Mouse (Mus musculus) limb, embryonic 13.5 days (tissue): ENCODE measurements around the gene Fbln1. TPM values are rescaled to one million over a fixed set of nuclear protein-coding genes. Genes with fewer than 3 reads are reported as not detected.

ENCODE experiments used
- ATAC-seq: fragments of 200-750 bp; cut with Nextera tagmentation; 2 replicates; pipeline ENCODE4 v1.8.0; 2017; ENCODE audit warnings: low read depth, moderate number of reproducible peaks, moderate TSS enrichment; ENCODE audit not compliant: low FRiP score
- H3K27ac ChIP-seq: fragments of 300-500 bp; sonication (generic); 2 replicates; pipeline ENCODE4 v1.5.1; 2015; ENCODE audit warnings: inconsistent platforms, mild to moderate bottlenecking, moderate library complexity
- H3K27me3 ChIP-seq: fragments of 300-500 bp; sonication (generic); 2 replicates; pipeline ENCODE4 v1.6.1; 2015; ENCODE audit warnings: mild to moderate bottlenecking, inconsistent platforms
- H3K36me3 ChIP-seq: fragments of 300-500 bp; sonication (generic); 2 replicates; pipeline ENCODE4 v1.6.1; 2015; ENCODE audit warnings: inconsistent platforms, mild to moderate bottlenecking, moderate library complexity
- H3K4me1 ChIP-seq: fragments of 300-500 bp; sonication (generic); 2 replicates; pipeline ENCODE4 v1.6.1; 2015; ENCODE audit warnings: inconsistent platforms
- H3K4me2 ChIP-seq: fragments of 300-500 bp; sonication (generic); replicated peaks from 2 replicates; pipeline ENCODE4 v1.6.1; 2015; ENCODE audit warnings: inconsistent platforms, mild to moderate bottlenecking, moderate library complexity
- H3K4me3 ChIP-seq: fragments of 300-500 bp; sonication (generic); 2 replicates; pipeline ENCODE4 v1.5.1; 2015; ENCODE audit warnings: moderate library complexity, mild to moderate bottlenecking, inconsistent platforms
- H3K9ac ChIP-seq: fragments of 300-500 bp; sonication (generic); 2 replicates; pipeline ENCODE4 v1.6.1; 2015; ENCODE audit warnings: mild to moderate bottlenecking, inconsistent platforms
- H3K9me3 ChIP-seq: fragments of 300-500 bp; sonication (generic); 2 replicates; pipeline ENCODE4 v1.6.1; 2016; ENCODE audit warnings: inconsistent platforms
- WGBS: fragments of 180-500 bp; shearing (Covaris S2); methylation state at CpG from one replicate; pipeline ENCODE4 v1.1.7; 2015; 5-methylcytosine and 5-hydroxymethylcytosine counted together
- polyA plus RNA-seq: library from polyadenylated mRNA; unstranded; fragments of >200 nt; fragmentation: Nextera tagmentation; extraction: Ambion mirVana; gene quantifications from 2 replicates; pipeline ENCODE4 v1.2.1, GENCODE M21; 2015

Fbln1 gene
- 217 and 232 TPM in 2 replicates for polyA plus RNA-seq

GRCm38 (mm10) chr15:85205792-85206702 is at the start of gene Fbln1:
TSS of gene Fbln1 (plus strand) at chr15:85205949.
- ATAC-seq, result peak; percentile 77
- Histone ChIP-seq H3K27me3 (no peaks in the 10 kb centered on the region), H3K9ac (peak within 1 kb of the TSS; percentile 92)

GRCm38 (mm10) chr15:85156198-85156597 is 49.6 kb upstream of the Fbln1 start:
- Histone ChIP-seq H3K4me1 (peaks cover 18% of the 10 kb centered on the region), H3K36me3 (no peaks in the 10 kb centered on the region), H3K9ac (no peak overlapping the region), H3K27me3 (no peaks in the 10 kb centered on the region), H3K4me2 (no peak overlapping the region), H3K27ac (no peak overlapping the region), H3K9me3 (no peaks in the 10 kb centered on the region), H3K4me3 (no peak overlapping the region)
- no peak for ATAC-seq
- 47% methylated on average over 4 of the region's 4 CpGs for WGBS

More at GRCm38 (mm10) chr15:85205792-85206702, at the start of gene Fbln1:
- H3K27ac ChIP-seq, result peak within 1 kb of the TSS; percentile 93
- WGBS, result 0% methylated on average over 59 of the region's 64 CpGs
- peak within 1 kb of the TSS; percentile 87 for H3K4me2 ChIP-seq
- peaks cover 19% of the 10 kb centered on the region for H3K36me3 ChIP-seq
- peaks cover 43% of the 10 kb centered on the region for H3K4me1 ChIP-seq
- H3K4me3 ChIP-seq, result peak within 1 kb of the TSS; percentile 78
- H3K9me3 ChIP-seq, result peaks cover 5% of the 10 kb centered on the region; the same call in 1 of the 2 replicates

- Histone ChIP-seq H3K9me3 (no peaks in the 10 kb centered on the region), H3K4me1 (peaks cover 40% of the 10 kb centered on the region), H3K4me2 (no peak overlapping the region), H3K27me3 (no peaks in the 10 kb centered on the region), H3K27ac (no peak overlapping the region; the same call in 1 of the 2 replicates), H3K4me3 (no peak overlapping the region), H3K9ac (no peak overlapping the region), H3K36me3 (no peaks in the 10 kb centered on the region)
- ATAC-seq, result no peak
Observed at GRCm38 (mm10) chr15:85161416-85161815, 44.3 kb upstream of the Fbln1 start.

- 25% methylated on average over 21 of the region's 21 CpGs for WGBS
- no peak overlapping the region for H3K4me2 ChIP-seq
- no peak for ATAC-seq
- no peak overlapping the region for H3K9ac ChIP-seq
- H3K27me3 ChIP-seq, result no peaks in the 10 kb centered on the region
- no peaks in the 10 kb centered on the region for H3K36me3 ChIP-seq
- no peaks in the 10 kb centered on the region for H3K9me3 ChIP-seq
- H3K27ac ChIP-seq, result peak overlapping the region; percentile 53; the same call in 1 of the 2 replicates
- peaks cover 51% of the 10 kb centered on the region for H3K4me1 ChIP-seq
- H3K4me3 ChIP-seq, result no peak overlapping the region
Observed at GRCm38 (mm10) chr15:85162693-85163663, 42.8 kb upstream of the Fbln1 start.

- 5% methylated on average over 11 of the region's 11 CpGs for WGBS
- Histone ChIP-seq H3K4me1 (peaks cover 55% of the 10 kb centered on the region), H3K27me3 (no peaks in the 10 kb centered on the region), H3K27ac (peak overlapping the region; percentile 93), H3K9ac (peak overlapping the region; percentile 48; the same call in 1 of the 2 replicates), H3K9me3 (no peaks in the 10 kb centered on the region), H3K4me3 (no peak overlapping the region), H3K36me3 (no peaks in the 10 kb centered on the region), H3K4me2 (peak overlapping the region; percentile 49)
- ATAC-seq, result no peak; the same call in 1 of the 2 replicates
Observed at GRCm38 (mm10) chr15:85166433-85166933, 39.3 kb upstream of the Fbln1 start.

GRCm38 (mm10) chr15:85167086-85167679 is 38.6 kb upstream of the Fbln1 start:
- 21% methylated on average over 12 of the region's 12 CpGs for WGBS
- no peak for ATAC-seq
- H3K4me3 ChIP-seq, result no peak overlapping the region
- no peaks in the 10 kb centered on the region for H3K27me3 ChIP-seq
- H3K36me3 ChIP-seq, result no peaks in the 10 kb centered on the region
- no peak overlapping the region; the same call in 1 of the 2 replicates for H3K9ac ChIP-seq
- peak overlapping the region; percentile 93 for H3K27ac ChIP-seq
- H3K9me3 ChIP-seq, result no peaks in the 10 kb centered on the region
- peaks cover 55% of the 10 kb centered on the region for H3K4me1 ChIP-seq
- peak overlapping the region; percentile 49 for H3K4me2 ChIP-seq

GRCm38 (mm10) chr15:85172054-85172453 is 33.7 kb upstream of the Fbln1 start:
- H3K4me1 ChIP-seq, result peaks cover 21% of the 10 kb centered on the region
- 27% methylated on average over 2 of the region's 2 CpGs for WGBS
- H3K27me3 ChIP-seq, result no peaks in the 10 kb centered on the region
- H3K4me2 ChIP-seq, result no peak overlapping the region
- no peak overlapping the region for H3K4me3 ChIP-seq
- H3K36me3 ChIP-seq, result no peaks in the 10 kb centered on the region
- no peak overlapping the region for H3K27ac ChIP-seq
- H3K9ac ChIP-seq, result no peak overlapping the region
- no peak for ATAC-seq
- H3K9me3 ChIP-seq, result peaks cover 6% of the 10 kb centered on the region; the same call in 1 of the 2 replicates

- 48% methylated on average over 8 of the region's 8 CpGs for WGBS
- Histone ChIP-seq H3K36me3 (no peaks in the 10 kb centered on the region), H3K4me1 (peaks cover 20% of the 10 kb centered on the region), H3K4me2 (no peak overlapping the region), H3K27ac (no peak overlapping the region; the same call in 1 of the 2 replicates), H3K9me3 (peaks cover 6% of the 10 kb centered on the region; the same call in 1 of the 2 replicates), H3K4me3 (no peak overlapping the region), H3K27me3 (no peaks in the 10 kb centered on the region), H3K9ac (no peak overlapping the region)
- peak; percentile 36; the same call in 1 of the 2 replicates for ATAC-seq
Observed at GRCm38 (mm10) chr15:85173425-85173824, 32.3 kb upstream of the Fbln1 start.

- no peak; the same call in 1 of the 2 replicates for ATAC-seq
- Histone ChIP-seq H3K9ac (no peak overlapping the region), H3K9me3 (peaks cover 6% of the 10 kb centered on the region; the same call in 1 of the 2 replicates), H3K4me2 (no peak overlapping the region), H3K27me3 (no peaks in the 10 kb centered on the region), H3K4me3 (no peak overlapping the region), H3K4me1 (peaks cover 26% of the 10 kb centered on the region), H3K27ac (no peak overlapping the region; the same call in 1 of the 2 replicates), H3K36me3 (no peaks in the 10 kb centered on the region)
- 72% methylated on average over 10 of the region's 10 CpGs for WGBS
Observed at GRCm38 (mm10) chr15:85174060-85174459, 31.7 kb upstream of the Fbln1 start.

- Histone ChIP-seq H3K27me3 (no peaks in the 10 kb centered on the region), H3K4me2 (no peak overlapping the region), H3K9me3 (peaks cover 6% of the 10 kb centered on the region; the same call in 1 of the 2 replicates), H3K27ac (no peak overlapping the region), H3K4me3 (no peak overlapping the region), H3K9ac (no peak overlapping the region), H3K4me1 (peaks cover 41% of the 10 kb centered on the region), H3K36me3 (no peaks in the 10 kb centered on the region)
- ATAC-seq, result no peak
- 89% methylated on average over 8 of the region's 8 CpGs for WGBS
Observed at GRCm38 (mm10) chr15:85177576-85177975, 28.2 kb upstream of the Fbln1 start.

- Histone ChIP-seq H3K27me3 (no peaks in the 10 kb centered on the region), H3K4me3 (no peak overlapping the region), H3K4me2 (no peak overlapping the region), H3K27ac (no peak overlapping the region), H3K36me3 (no peaks in the 10 kb centered on the region), H3K9ac (no peak overlapping the region), H3K4me1 (peaks cover 39% of the 10 kb centered on the region), H3K9me3 (peaks cover 6% of the 10 kb centered on the region; the same call in 1 of the 2 replicates)
- WGBS, result 70% methylated on average over 6 of the region's 6 CpGs
- ATAC-seq, result no peak
Observed at GRCm38 (mm10) chr15:85178172-85178571, 27.6 kb upstream of the Fbln1 start.
